Mouse (Mus musculus) 3T3-L1 (cell line): Measurements from ENCODE around the gene Gm21732.
"Not testable (repeated sequence)": the region's sequence is repeated elsewhere in the genome, so short reads cannot be mapped to it uniquely, and the experiment has no call there.

Experiments
- DNase-seq: peaks from one replicate; pipeline ENCODE4 v3.0.0-alpha.2; 2015; ENCODE audit warnings: low read depth, low spot score

Gm21732 gene

GRCm38 (mm10) chrY:38575591-38575990 lies at the start of gene Gm21732:
Gm21732 (minus strand) TSS chrY:38575691.
- DNase-seq, result not testable (repeated sequence)
